Mouse (Mus musculus) lung, adult 2 months (tissue): ENCODE measurements around the gene Uvrag. TPM values are rescaled to one million over a fixed set of nuclear protein-coding genes. Genes with fewer than 3 reads are reported as not detected.

Source experiments
- DNase-seq: peaks from one replicate; pipeline ENCODE4 v3.0.0; 2022
- H3K4me1 ChIP-seq: fragments of 200-500 bp; 2 replicates; pipeline ENCODE4 v1.6.1; 2011; ENCODE audit warnings: low read length; ENCODE audit not compliant: control insufficient read depth, insufficient read depth
- H3K4me3 ChIP-seq: fragments of 200-500 bp; replicated peaks from 2 replicates; pipeline ENCODE3; 2011; ENCODE audit warnings: low read depth, mild to moderate bottlenecking, control low read depth, low read length; ENCODE audit errors: extremely low read depth
- CTCF ChIP-seq: fragments of 200-500 bp; IDR thresholded peaks from 2 replicates; pipeline ENCODE4 v1.5.1; 2011; ENCODE audit warnings: mild to moderate bottlenecking, low read length, control low read depth; ENCODE audit not compliant: insufficient read depth
- POLR2A ChIP-seq: fragments of 200-500 bp; IDR thresholded peaks from 2 replicates; pipeline ENCODE4 v1.6.1; 2011; ENCODE audit warnings: low read depth, mild to moderate bottlenecking, control low read depth, low read length, borderline replicate concordance; ENCODE audit errors: extremely low read depth
- WGBS: fragments of 180-500 bp; shearing (Covaris S2); methylation state at CpG from one replicate; pipeline ENCODE4 v1.1.7; 2018; 5-methylcytosine and 5-hydroxymethylcytosine counted together
- polyA plus RNA-seq: library from polyadenylated mRNA; depleted of rRNA; stranded (reverse); fragments of >200 nt; gene quantifications from 2 replicates; pipeline ENCODE4 v1.2.3, GENCODE M21; 2012

Gene Uvrag
- polyA plus RNA-seq, 1 experiment, result 35.4 TPM

- 77% methylated on average over 8 of the region's 8 CpGs for WGBS
Measured at GRCm38 (mm10) chr7:99158011-99158410, 17.1 kb upstream of the Uvrag start.

GRCm38 (mm10) chr7:99156737-99157136, 15.8 kb upstream of the Uvrag start:
- TF ChIP-seq CTCF (no peak), POLR2A (no peak)
- 83% methylated on average over 10 of the region's 10 CpGs for WGBS
- DNase-seq, result no peak
- H3K4me3 ChIP-seq, result no peak overlapping the region
- peaks cover 3% of the 10 kb centered on the region; the same call in 1 of the 2 replicates for H3K4me1 ChIP-seq

More at GRCm38 (mm10) chr7:99158011-99158410, 17.1 kb upstream of the Uvrag start:
- no peak for DNase-seq
- H3K4me1 ChIP-seq, result peaks cover 3% of the 10 kb centered on the region; the same call in 1 of the 2 replicates
- TF ChIP-seq CTCF (no peak), POLR2A (no peak)
- no peak overlapping the region for H3K4me3 ChIP-seq

GRCm38 (mm10) chr7:99155311-99156289, 14.7 kb upstream of the Uvrag start:
- 13% methylated on average over 17 of the region's 17 CpGs for WGBS
- peak; percentile 25 for DNase-seq
- H3K4me3 ChIP-seq, result no peak overlapping the region
- TF ChIP-seq CTCF (no peak), POLR2A (no peak)
- peaks cover 3% of the 10 kb centered on the region; the same call in 1 of the 2 replicates for H3K4me1 ChIP-seq

GRCm38 (mm10) chr7:99154648-99155151, 13.8 kb upstream of the Uvrag start:
- DNase-seq, result no peak
- 58% methylated on average over 8 of the region's 8 CpGs for WGBS
- TF ChIP-seq POLR2A (no peak), CTCF (no peak)
- Histone ChIP-seq H3K4me1 (peaks cover 3% of the 10 kb centered on the region; the same call in 1 of the 2 replicates), H3K4me3 (no peak overlapping the region)

GRCm38 (mm10) chr7:99153686-99154202, 12.8 kb upstream of the Uvrag start:
- no peak for DNase-seq
- no peak overlapping the region for H3K4me3 ChIP-seq
- peaks cover 3% of the 10 kb centered on the region; the same call in 1 of the 2 replicates for H3K4me1 ChIP-seq
- 83% methylated on average over 11 of the region's 11 CpGs for WGBS
- TF ChIP-seq POLR2A (no peak), CTCF (no peak)

GRCm38 (mm10) chr7:99152756-99153155, 11.8 kb upstream of the Uvrag start:
- Histone ChIP-seq H3K4me3 (no peak overlapping the region), H3K4me1 (peaks cover 3% of the 10 kb centered on the region; the same call in 1 of the 2 replicates)
- WGBS, result 79% methylated on average over 8 of the region's 8 CpGs
- DNase-seq, result no peak
- TF ChIP-seq CTCF, result no peak
- TF ChIP-seq POLR2A, result no peak

- 2% methylated on average over 7 of the region's 7 CpGs for WGBS
- H3K4me1 ChIP-seq, result peaks cover 3% of the 10 kb centered on the region; the same call in 1 of the 2 replicates
- H3K4me3 ChIP-seq, result no peak overlapping the region
- DNase-seq, result peak; percentile 93
- peak; percentile 86 for TF ChIP-seq CTCF
- no peak for TF ChIP-seq POLR2A
Measured at GRCm38 (mm10) chr7:99151342-99151741, 10.4 kb upstream of the Uvrag start.

- no peak overlapping the region for H3K4me3 ChIP-seq
Measured at GRCm38 (mm10) chr7:99149017-99149416, 8.1 kb upstream of the Uvrag start.

GRCm38 (mm10) chr7:99147494-99147893, 6.6 kb upstream of the Uvrag start:
- Histone ChIP-seq H3K4me1 (peaks cover 8% of the 10 kb centered on the region), H3K4me3 (no peak overlapping the region)
- WGBS, result 89% methylated on average over 7 of the region's 7 CpGs
- TF ChIP-seq POLR2A (no peak), CTCF (no peak)
- DNase-seq, result no peak

More at GRCm38 (mm10) chr7:99149017-99149416, 8.1 kb upstream of the Uvrag start:
- DNase-seq, result no peak
- 50% methylated on average over 1 of the region's 1 CpGs for WGBS
- TF ChIP-seq CTCF (no peak), POLR2A (no peak)
- peaks cover 8% of the 10 kb centered on the region for H3K4me1 ChIP-seq

- TF ChIP-seq CTCF, result no peak
- TF ChIP-seq POLR2A, result no peak
- H3K4me3 ChIP-seq, result no peak overlapping the region
- peaks cover 8% of the 10 kb centered on the region for H3K4me1 ChIP-seq
- 54% methylated on average over 7 of the region's 7 CpGs for WGBS
- DNase-seq, result no peak
Measured at GRCm38 (mm10) chr7:99146906-99147305, 6.0 kb upstream of the Uvrag start.
